Mouse (Mus musculus) limb, embryonic 12.5 days (tissue): ENCODE measurements around the gene Plekhh3. TPM values are rescaled to one million over a fixed set of nuclear protein-coding genes. Genes with fewer than 3 reads are reported as not detected.

Experiments
- ATAC-seq: fragments of 200-750 bp; cut with Nextera tagmentation; 2 replicates; pipeline ENCODE4 v1.8.0; 2017; ENCODE audit warnings: low read depth, moderate TSS enrichment; ENCODE audit not compliant: insufficient number of reproducible peaks, insufficient read depth, low FRiP score, low TSS enrichment
- H3K27ac ChIP-seq: fragments of 300-500 bp; sonication (generic); 2 replicates; pipeline ENCODE4 v1.5.1; 2016; ENCODE audit warnings: mild to moderate bottlenecking, moderate library complexity
- H3K27me3 ChIP-seq: fragments of 300-500 bp; sonication (generic); 2 replicates; pipeline ENCODE4 v1.6.1; 2016; ENCODE audit warnings: mild to moderate bottlenecking, moderate library complexity
- H3K36me3 ChIP-seq: fragments of 300-500 bp; sonication (generic); 2 replicates; pipeline ENCODE4 v1.6.1; 2016; ENCODE audit warnings: mild to moderate bottlenecking, moderate library complexity
- H3K4me1 ChIP-seq: fragments of 300-500 bp; sonication (generic); replicated peaks from 2 replicates; pipeline ENCODE4 v1.6.1; 2016
- H3K4me2 ChIP-seq: fragments of 300-500 bp; sonication (generic); 2 replicates; pipeline ENCODE4 v1.6.1; 2016; ENCODE audit warnings: mild to moderate bottlenecking, moderate library complexity
- H3K4me3 ChIP-seq: fragments of 300-500 bp; sonication (generic); replicated peaks from 2 replicates; pipeline ENCODE4 v1.5.1; 2016; ENCODE audit warnings: mild to moderate bottlenecking
- H3K9ac ChIP-seq: fragments of 300-500 bp; sonication (generic); replicated peaks from 2 replicates; pipeline ENCODE4 v1.6.1; 2016; ENCODE audit warnings: mild to moderate bottlenecking, moderate library complexity
- H3K9me3 ChIP-seq: fragments of 300-500 bp; sonication (generic); 2 replicates; pipeline ENCODE4 v1.6.1; 2016; ENCODE audit warnings: mild to moderate bottlenecking, moderate library complexity
- WGBS: fragments of 180-500 bp; shearing (Covaris S2); methylation state at CpG from one replicate; pipeline ENCODE4 v1.1.7; 2016; 5-methylcytosine and 5-hydroxymethylcytosine counted together
- polyA plus RNA-seq: library from polyadenylated mRNA; unstranded; fragments of >200 nt; fragmentation: Nextera tagmentation; extraction: Ambion mirVana; gene quantifications from 2 replicates; pipeline ENCODE4 v1.2.1, GENCODE M21; 2016

Gene Plekhh3
- polyA plus RNA-seq, 1 experiment from 2014 or later: 5.3 TPM

DNA sequence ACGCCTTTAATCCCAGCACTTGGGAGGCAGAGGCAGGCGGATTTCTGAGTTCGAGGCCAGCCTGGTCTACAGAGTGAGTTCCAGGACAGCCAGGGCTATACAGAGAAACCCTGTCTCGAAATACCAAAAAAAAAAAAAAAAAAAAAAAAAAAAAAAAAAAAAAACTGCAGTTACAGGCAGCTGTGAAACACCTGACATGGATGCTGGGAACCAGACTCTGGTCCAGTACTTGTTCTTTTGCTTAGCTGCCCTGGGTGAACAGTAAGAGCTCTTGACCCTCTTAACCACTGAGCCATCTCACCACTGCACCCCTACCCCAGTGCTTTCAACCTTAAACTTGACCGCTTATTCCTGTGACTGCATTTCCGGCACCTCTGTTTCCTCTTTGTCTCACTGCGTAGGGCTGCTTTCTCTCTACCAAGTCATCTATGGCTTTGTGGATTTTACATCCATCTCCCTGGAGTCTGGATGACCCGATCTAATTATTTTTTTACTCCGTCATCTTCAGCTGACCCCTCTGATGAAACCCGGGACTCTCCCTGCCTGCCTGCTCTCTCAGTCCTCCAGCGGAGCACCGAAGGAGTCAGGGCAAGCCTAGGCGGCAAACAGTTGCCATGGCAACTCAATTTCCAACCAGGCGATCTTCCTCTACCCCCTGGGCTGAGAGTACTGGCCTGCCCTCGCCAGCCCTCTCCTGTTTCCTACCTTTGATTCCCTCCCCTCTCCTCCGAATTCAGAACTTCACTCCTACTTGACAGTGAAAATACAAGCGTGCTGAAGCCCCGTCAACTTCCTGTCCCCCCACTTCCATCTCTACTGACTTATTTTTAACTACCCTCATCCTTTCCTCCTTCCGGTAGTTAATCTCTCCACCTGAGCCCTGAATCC is 27.6 kb downstream of the Plekhh3 start:
- H3K4me1 ChIP-seq: peaks cover 25% of the 10 kb centered on the region
- H3K9me3 ChIP-seq: no peaks in the 10 kb centered on the region
- no peak overlapping the region; the same call in 1 of the 2 replicates for H3K9ac ChIP-seq
- H3K4me2 ChIP-seq: peak overlapping the region; percentile 56
- peaks cover 23% of the 10 kb centered on the region for H3K27me3 ChIP-seq
- no peak overlapping the region for H3K27ac ChIP-seq
- WGBS: 22% methylated on average over 19 of the region's 19 CpGs
- ATAC-seq: peak; percentile 49; the same call in 1 of the 2 replicates
- peak overlapping the region; percentile 28 for H3K4me3 ChIP-seq
- H3K36me3 ChIP-seq: no peaks in the 10 kb centered on the region

DNA sequence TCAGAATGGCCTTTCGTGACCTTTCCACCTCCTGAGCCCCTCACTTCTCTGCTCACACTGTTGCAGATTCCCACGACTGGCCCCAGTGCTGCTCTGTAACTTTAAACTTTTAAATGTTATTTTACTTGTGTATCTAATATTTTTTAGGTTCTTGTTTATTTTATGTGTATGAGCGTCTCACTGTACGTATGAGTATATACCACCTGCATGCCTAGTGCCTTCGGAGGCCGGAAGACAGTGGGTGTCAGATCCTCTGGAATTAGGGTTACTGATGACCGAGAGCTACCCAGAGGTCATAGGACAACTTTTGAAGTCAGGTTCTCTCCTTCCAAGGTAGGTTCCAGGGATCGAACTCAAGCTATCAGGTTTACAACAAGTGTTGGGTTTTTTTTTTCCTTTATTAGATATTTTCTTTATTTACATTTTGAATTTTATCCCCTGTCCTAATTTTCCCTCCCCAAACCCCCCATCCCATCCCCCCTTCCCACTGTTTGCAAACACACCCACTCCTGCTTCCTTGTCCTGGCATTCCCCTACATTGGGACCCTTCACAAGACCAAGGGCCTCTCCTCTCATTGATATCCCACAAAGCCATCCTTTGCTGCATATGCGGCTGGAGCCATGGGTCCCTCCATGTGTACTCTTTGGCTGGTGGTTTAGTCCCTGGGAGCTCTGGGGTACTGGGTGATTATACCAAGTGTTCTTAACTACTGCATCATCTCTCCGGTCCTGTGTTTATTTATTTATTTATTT is 28.8 kb downstream of the Plekhh3 start:
- Histone ChIP-seq H3K27me3 (peaks cover 26% of the 10 kb centered on the region), H3K4me3 (no peak overlapping the region), H3K4me1 (peaks cover 22% of the 10 kb centered on the region), H3K4me2 (no peak overlapping the region), H3K36me3 (no peaks in the 10 kb centered on the region), H3K9me3 (no peaks in the 10 kb centered on the region), H3K27ac (no peak overlapping the region), H3K9ac (no peak overlapping the region)
- ATAC-seq: no peak
- 82% methylated on average over 10 of the region's 10 CpGs for WGBS

DNA sequence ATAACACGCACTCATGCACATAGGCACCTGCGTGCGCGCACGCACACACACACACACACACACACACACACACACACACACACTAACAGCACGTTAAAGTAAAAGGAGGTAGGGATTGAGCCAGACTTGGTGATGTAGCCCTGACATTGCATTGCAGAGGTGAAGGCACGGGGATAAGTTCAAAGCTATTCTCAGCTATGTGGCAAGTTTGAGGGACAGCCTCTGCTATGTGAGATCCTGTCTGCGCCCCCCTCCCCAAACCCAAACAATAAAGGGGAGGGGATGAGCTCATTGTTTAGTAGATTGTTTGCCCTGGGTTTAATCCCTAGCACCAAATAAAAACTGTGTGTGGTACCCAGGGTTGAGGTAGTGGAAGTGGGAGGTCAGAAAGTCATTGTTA is 30.1 kb downstream of the Plekhh3 start:
- H3K9ac ChIP-seq: no peak overlapping the region
- ATAC-seq: no peak
- no peak overlapping the region for H3K4me3 ChIP-seq
- H3K27me3 ChIP-seq: peaks cover 26% of the 10 kb centered on the region
- no peaks in the 10 kb centered on the region for H3K36me3 ChIP-seq
- H3K4me2 ChIP-seq: peak overlapping the region; percentile 52; the same call in 1 of the 2 replicates
- H3K9me3 ChIP-seq: no peaks in the 10 kb centered on the region
- H3K27ac ChIP-seq: peak overlapping the region; percentile 82; the same call in 1 of the 2 replicates
- 77% methylated on average over 8 of the region's 8 CpGs for WGBS
- H3K4me1 ChIP-seq: peaks cover 20% of the 10 kb centered on the region

DNA sequence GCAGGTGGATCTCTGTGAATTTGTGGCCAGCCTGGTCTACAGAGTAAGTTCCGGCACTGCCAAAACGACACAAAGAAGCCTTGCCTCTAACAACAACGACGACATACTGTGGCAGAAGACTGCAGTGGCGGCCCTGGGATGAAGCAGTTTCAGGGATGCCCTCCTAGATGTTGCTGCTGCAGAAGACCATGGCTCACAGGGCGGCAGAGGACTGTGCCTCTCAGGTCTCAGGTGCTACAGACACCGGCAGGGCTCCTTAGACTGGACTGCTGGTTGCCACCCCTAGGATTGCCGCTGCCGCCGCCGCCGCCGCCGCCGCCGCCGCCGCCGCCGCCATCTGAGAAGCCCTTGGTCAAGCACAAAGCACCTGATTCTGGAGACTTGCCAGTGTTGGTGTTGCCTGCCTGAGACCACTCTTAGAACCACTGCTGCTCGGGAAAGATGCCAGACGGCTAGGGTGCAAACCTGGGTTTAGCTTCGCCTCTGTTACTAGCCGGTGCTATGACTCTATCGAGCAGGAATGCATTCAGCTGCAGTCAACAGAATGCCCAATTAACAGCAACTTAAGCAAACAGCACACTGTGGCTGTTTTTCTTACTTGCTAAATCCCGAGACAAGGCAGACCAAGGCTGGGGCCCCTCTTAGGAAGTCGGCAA is 30.9 kb downstream of the Plekhh3 start:
- Histone ChIP-seq H3K36me3 (no peaks in the 10 kb centered on the region), H3K27me3 (peaks cover 26% of the 10 kb centered on the region), H3K4me1 (peaks cover 20% of the 10 kb centered on the region), H3K9ac (peak overlapping the region; percentile 47), H3K27ac (peak overlapping the region; percentile 82), H3K9me3 (no peaks in the 10 kb centered on the region), H3K4me3 (peak overlapping the region; percentile 26), H3K4me2 (peak overlapping the region; percentile 52)
- WGBS: 53% methylated on average over 27 of the region's 27 CpGs
- peak; percentile 50 for ATAC-seq

DNA sequence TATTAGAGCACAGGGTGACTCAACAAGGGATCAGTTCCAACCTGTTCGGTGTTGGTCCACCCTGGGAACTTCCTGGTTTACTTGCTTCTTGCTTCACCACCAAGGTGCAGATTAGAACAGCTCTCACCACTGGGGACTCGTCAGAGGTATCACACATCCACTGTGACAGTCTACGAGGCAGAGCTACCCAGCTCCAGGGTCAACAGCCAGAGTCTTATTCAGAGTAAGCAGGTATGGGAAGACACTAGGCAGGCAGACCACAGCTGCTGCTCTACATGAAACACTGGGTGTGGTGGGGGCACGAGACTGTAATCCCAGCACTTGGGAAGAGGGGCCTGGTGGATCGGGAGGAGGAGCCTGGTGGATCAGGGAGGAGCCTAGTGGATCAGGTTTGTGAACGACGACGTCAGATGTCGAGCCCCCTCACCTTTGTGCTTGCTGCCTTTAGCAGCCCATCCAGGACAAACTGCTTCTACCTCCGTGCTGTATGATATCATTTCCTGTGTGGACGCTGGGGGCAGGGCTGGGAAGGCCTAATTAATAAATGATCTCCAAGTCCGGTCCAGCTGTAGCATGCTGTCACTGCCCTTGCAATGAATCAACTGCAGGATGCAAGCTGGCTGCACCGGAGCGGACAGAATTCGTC is 32.5 kb downstream of the Plekhh3 start:
- Histone ChIP-seq H3K36me3 (no peaks in the 10 kb centered on the region), H3K4me1 (peaks cover 17% of the 10 kb centered on the region), H3K4me2 (peak overlapping the region; percentile 41), H3K27ac (no peak overlapping the region), H3K4me3 (peak overlapping the region; percentile 12), H3K9me3 (no peaks in the 10 kb centered on the region), H3K27me3 (peaks cover 26% of the 10 kb centered on the region), H3K9ac (no peak overlapping the region)
- no peak for ATAC-seq
- WGBS: 21% methylated on average over 15 of the region's 15 CpGs

DNA sequence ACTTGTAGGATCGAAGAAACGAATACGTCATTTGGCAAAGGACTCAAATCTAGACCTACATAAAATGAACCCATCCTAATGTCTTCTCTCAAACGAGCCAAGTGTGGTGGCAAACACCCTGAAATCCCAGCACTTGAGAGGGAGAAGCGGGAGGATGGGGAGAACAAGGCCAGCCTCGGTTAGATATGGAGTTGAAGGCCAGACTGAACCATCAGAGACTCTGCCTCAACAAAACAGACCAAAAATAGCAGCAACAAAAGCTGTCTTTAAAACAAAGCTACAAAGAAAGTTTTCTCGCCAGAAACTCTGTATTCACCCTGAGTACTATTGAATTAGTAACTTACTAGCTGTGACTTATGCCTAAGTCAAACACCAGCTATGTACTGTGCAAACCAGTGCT is 34.2 kb downstream of the Plekhh3 start:
- 84% methylated on average over 7 of the region's 7 CpGs for WGBS
- H3K27me3 ChIP-seq: peaks cover 26% of the 10 kb centered on the region
- H3K9ac ChIP-seq: no peak overlapping the region
- no peak for ATAC-seq
- no peak overlapping the region for H3K4me3 ChIP-seq
- no peak overlapping the region for H3K27ac ChIP-seq
- no peak overlapping the region for H3K4me2 ChIP-seq
- H3K36me3 ChIP-seq: no peaks in the 10 kb centered on the region
- H3K4me1 ChIP-seq: peaks cover 15% of the 10 kb centered on the region
- H3K9me3 ChIP-seq: no peaks in the 10 kb centered on the region

DNA sequence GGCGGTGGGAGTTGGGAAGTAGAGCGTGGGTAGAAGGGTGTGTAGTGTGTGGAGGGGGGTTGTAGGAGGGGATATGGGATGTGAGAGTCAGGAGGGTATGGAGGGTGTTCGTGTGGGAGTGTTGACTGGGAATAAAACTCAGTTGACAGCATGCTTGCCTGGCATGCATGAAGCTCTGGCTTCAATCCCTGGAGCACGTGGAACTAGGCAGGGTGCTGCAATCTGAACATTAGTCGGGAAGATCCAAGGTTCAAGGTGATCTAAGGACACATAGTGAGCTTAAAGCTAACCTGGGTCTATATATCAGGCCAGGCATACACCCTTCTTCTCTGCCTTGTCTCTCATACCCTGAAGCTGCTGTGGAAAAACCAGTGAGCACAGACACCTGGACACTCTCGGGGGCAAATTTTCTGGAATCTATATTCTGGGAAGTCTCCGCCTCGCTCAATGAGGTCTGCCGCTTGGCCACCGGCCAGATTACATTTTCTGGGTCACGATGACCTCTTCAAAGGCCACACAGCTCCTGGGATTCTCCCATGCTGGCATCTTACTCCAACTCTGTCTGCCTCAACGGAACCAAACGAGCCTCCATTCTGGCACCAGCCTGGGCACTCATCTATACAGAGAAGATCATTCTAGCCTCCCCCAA is 36.8 kb downstream of the Plekhh3 start:
- peaks cover 6% of the 10 kb centered on the region; the same call in 1 of the 2 replicates for H3K27me3 ChIP-seq
- H3K4me3 ChIP-seq: no peak overlapping the region
- no peaks in the 10 kb centered on the region for H3K9me3 ChIP-seq
- no peak for ATAC-seq
- H3K9ac ChIP-seq: no peak overlapping the region
- no peaks in the 10 kb centered on the region for H3K36me3 ChIP-seq
- H3K27ac ChIP-seq: no peak overlapping the region
- 0 out of 2 replicates have a peak, but pooled peaks cover 3% of the 10 kb centered on the region for H3K4me1 ChIP-seq
- H3K4me2 ChIP-seq: no peak overlapping the region
- 79% methylated on average over 13 of the region's 13 CpGs for WGBS

DNA sequence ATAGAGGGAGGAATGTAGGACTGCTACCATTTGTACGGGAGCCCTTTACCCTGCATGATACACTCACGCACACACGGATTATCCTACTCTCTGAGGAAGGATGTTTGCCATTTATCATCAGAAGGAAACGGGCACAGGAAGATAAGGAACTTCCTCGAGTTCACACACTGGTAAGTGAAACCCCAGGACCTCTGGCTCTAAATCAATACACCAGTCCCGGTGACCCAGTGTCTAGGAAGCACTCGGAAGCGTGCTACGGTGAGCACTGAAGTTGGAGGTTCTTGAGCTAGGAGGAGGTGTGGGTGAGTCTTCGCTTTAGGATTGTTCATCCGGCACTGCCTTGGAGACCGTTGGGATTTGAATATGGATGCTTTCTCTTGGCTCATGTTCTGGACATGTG is 38.1 kb downstream of the Plekhh3 start:
- Histone ChIP-seq H3K4me1 (0 out of 2 replicates have a peak, but pooled peaks cover 3% of the 10 kb centered on the region), H3K4me3 (no peak overlapping the region), H3K27ac (no peak overlapping the region), H3K9me3 (no peaks in the 10 kb centered on the region), H3K4me2 (no peak overlapping the region), H3K36me3 (no peaks in the 10 kb centered on the region), H3K27me3 (no peaks in the 10 kb centered on the region), H3K9ac (no peak overlapping the region)
- 79% methylated on average over 12 of the region's 12 CpGs for WGBS
- no peak for ATAC-seq

DNA sequence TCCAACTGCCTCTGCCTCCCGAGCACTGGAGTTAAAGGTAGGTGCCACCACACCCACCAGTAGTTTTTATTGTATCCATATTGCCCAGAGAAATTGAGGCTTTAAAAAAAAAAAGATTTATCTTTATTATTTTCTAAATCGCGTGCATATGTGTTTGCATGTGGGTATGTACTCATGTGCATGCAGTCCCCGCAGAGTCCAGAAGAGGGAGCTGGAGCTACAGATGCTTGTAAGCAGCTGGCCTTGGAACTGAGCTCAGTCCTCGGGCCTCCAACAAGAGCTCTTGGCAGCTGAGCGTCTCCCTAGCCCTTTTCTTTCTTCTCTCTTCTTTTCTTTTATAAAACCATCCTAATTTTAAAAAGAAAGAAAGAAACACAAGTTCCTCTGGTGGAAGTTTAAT is 39.5 kb downstream of the Plekhh3 start:
- WGBS: 91% methylated on average over 6 of the region's 6 CpGs
- ATAC-seq: no peak
- Histone ChIP-seq H3K4me1 (0 out of 2 replicates have a peak, but pooled peaks cover 3% of the 10 kb centered on the region), H3K4me3 (no peak overlapping the region), H3K4me2 (no peak overlapping the region), H3K9ac (no peak overlapping the region), H3K27me3 (no peaks in the 10 kb centered on the region), H3K36me3 (peaks cover 9% of the 10 kb centered on the region), H3K9me3 (peaks cover 7% of the 10 kb centered on the region; the same call in 1 of the 2 replicates), H3K27ac (no peak overlapping the region)

DNA sequence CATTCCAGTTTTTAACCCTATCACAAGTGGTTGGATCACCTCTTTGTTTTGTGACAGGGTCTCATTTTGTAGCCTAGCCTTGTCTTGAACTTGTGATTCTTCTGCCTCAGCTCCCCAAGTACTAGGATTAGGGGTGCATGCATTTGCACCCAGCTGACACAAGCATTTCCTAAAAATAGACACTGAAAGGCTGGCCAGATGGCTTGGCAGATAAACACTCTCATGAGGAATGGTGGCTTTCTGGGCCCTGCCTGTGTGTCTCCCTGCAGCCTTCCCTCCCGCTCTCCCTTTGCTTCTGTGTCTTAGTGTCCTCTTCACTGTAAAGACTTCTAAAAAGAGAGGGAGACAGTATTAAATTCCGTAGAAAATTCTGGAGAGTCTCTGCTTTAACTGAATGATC is 40.0 kb downstream of the Plekhh3 start:
- Histone ChIP-seq H3K9ac (no peak overlapping the region), H3K9me3 (peaks cover 9% of the 10 kb centered on the region; the same call in 1 of the 2 replicates), H3K4me3 (no peak overlapping the region), H3K4me2 (no peak overlapping the region), H3K36me3 (peaks cover 14% of the 10 kb centered on the region), H3K4me1 (0 out of 2 replicates have a peak, but pooled peaks cover 3% of the 10 kb centered on the region), H3K27ac (no peak overlapping the region), H3K27me3 (no peaks in the 10 kb centered on the region)
- WGBS: 88% methylated on average over 2 of the region's 2 CpGs
- ATAC-seq: no peak
